Mouse (Mus musculus): Measurements from ENCODE around the gene Tmem198b. TPM values are rescaled to one million over a fixed set of nuclear protein-coding genes. Genes with fewer than 3 reads are reported as not detected.

Tmem198b gene
- total and polyA plus RNA-seq, 3 experiments: 2.2 to 8.6 TPM; not detected in 1

DNA sequence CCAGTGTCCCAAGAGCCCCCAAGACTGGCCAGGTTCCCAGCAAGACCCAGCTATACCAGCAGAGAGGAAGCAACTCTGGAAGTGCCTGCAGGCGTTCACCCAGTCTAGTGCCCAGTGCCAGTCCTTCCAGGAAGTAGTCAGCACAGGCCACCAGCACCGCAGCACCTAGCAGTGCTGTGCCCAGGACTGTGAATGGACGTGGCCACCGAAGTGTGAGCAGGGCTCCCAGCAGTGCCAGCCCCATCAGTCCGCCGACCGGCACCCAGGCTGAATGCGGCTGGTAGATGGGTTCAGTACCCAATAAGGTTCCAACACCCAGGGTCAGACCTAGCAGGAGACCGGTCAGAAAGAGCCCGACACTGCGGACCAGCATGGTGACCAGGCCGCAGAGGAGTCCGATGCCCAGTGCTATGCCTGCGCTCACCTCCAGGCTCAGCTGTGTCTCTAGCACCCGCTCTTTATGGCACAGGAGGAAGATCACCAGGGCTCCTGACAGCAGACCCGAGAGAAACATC, 2.1 kb downstream of the Tmem198b start:
- TF ChIP-seq MYB (IDR thresholded peaks at IDR 0.05; ENCODE audit: low read depth, low read length) (no peak), MXI1 (IDR thresholded peaks at IDR 0.05; ENCODE audit: low read depth, low read length) (no peak), HCFC1 (IDR thresholded peaks at IDR 0.05; ENCODE audit: low read depth, low read length) (no peak), USF1 (IDR thresholded peaks at IDR 0.05; ENCODE audit: low read depth, low read length) (no peak), CHD1 (IDR thresholded peaks at IDR 0.05; ENCODE audit: low read depth, low read length) (no peak), GABPA (IDR thresholded peaks at IDR 0.05; ENCODE audit: low read depth, low read length) (no peak), GATA1 (IDR thresholded peaks at IDR 0.05; ENCODE audit: low read depth, low read length) (no peak), SMC3 (IDR thresholded peaks at IDR 0.05; ENCODE audit: low read depth, low read length) (no peak), ZKSCAN1 (IDR thresholded peaks at IDR 0.05; ENCODE audit: low read depth, low read length) (no peak), TBP (IDR thresholded peaks at IDR 0.05; ENCODE audit: low read depth, low read length) (no peak), POLR2AphosphoS2 (IDR thresholded peaks at IDR 0.05; ENCODE audit: low read length) (no peak), TCF12 (IDR thresholded peaks at IDR 0.05; ENCODE audit: low read depth, low read length) (no peak), NELFE (IDR thresholded peaks at IDR 0.05; ENCODE audit: low read depth, low read length) (no peak), MAZ (IDR thresholded peaks at IDR 0.05; ENCODE audit: low read depth, low read length) (no peak), ETS1 (IDR thresholded peaks at IDR 0.05; ENCODE audit: low read depth, low read length) (no peak), JUND (IDR thresholded peaks at IDR 0.05; ENCODE audit: low read depth, low read length) (no peak), MEF2A (IDR thresholded peaks at IDR 0.05; ENCODE audit: extremely low read depth, insufficient replicate concordance, low read depth, low read length, poor library complexity, severe bottlenecking) (no peak), ZC3H11A (IDR thresholded peaks at IDR 0.05; ENCODE audit: low read depth, low read length) (no peak), TAL1 (IDR thresholded peaks at IDR 0.05; ENCODE audit: low read length) (no peak)
- Histone ChIP-seq H3K4me3 (ENCODE audit: control insufficient read depth in 1 of 2, insufficient read depth in 1 of 2, low read depth in 2 of 2, low read length in 2 of 2) (no peak overlapping the region), H3K79me2 (ENCODE audit: control insufficient read depth, insufficient read depth, low read length, poor library complexity) (peaks cover 16% of the 10 kb centered on the region), H3K9me3 (replicated peaks; ENCODE audit: insufficient read depth, low read length) (no peaks in the 10 kb centered on the region), H3K36me3 (ENCODE audit: control insufficient read depth in 1 of 2, insufficient read depth in 2 of 2, low read length in 2 of 2) (no peaks in the 10 kb centered on the region; a peak in 1 of 4 replicates), H3K27me3 (ENCODE audit: control insufficient read depth in 1 of 2, insufficient read depth in 2 of 2, low read length in 2 of 2) (no peaks in the 10 kb centered on the region), H3K27ac (ENCODE audit: control insufficient read depth, low read depth, low read length) (no peak overlapping the region), H3K9ac (ENCODE audit: control insufficient read depth, low read depth, low read length, poor library complexity, severe bottlenecking) (no peak overlapping the region), H3K4me1 (ENCODE audit: control insufficient read depth in 1 of 2, insufficient read depth in 2 of 2, low read length in 2 of 2) (peaks cover 0 to 5% of the 10 kb centered on the region in 2 experiments; a peak in 3 of 4 replicates)
- no peak for DNase-seq (ENCODE audit: low read depth, low spot score)

DNA sequence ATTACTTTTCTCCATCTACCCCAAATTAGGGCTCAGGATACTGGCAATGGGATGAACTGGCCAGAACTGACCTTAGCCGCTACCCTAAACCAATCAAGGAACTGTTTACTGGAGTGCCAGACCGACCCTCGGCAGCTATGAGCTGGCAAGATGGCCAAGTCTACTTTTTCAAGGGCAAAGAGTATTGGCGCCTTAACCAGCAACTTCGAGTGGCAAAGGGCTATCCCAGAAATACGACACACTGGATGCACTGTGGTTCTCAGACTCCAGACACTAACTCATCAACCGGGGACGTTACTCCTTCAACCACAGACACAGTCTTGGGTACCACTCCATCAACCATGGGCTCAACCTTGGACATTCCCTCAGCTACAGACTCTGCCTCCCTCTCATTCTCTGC, 5.5 kb downstream of the Tmem198b start:
- Histone ChIP-seq H3K9ac (ENCODE audit: control insufficient read depth, low read depth, low read length, poor library complexity, severe bottlenecking) (no peak overlapping the region), H3K36me3 (ENCODE audit: control insufficient read depth in 1 of 2, insufficient read depth in 2 of 2, low read length in 2 of 2) (no peaks in the 10 kb centered on the region), H3K4me1 (ENCODE audit: control insufficient read depth in 1 of 2, insufficient read depth in 2 of 2, low read length in 2 of 2) (peaks cover 0 to 4% of the 10 kb centered on the region in 2 experiments; a peak in 1 of 4 replicates), H3K27me3 (ENCODE audit: control insufficient read depth in 1 of 2, insufficient read depth in 2 of 2, low read length in 2 of 2) (no peaks in the 10 kb centered on the region), H3K9me3 (replicated peaks; ENCODE audit: insufficient read depth, low read length) (no peaks in the 10 kb centered on the region), H3K4me3 (ENCODE audit: control insufficient read depth in 1 of 2, insufficient read depth in 1 of 2, low read depth in 2 of 2, low read length in 2 of 2) (no peak overlapping the region), H3K27ac (ENCODE audit: control insufficient read depth, low read depth, low read length) (no peak overlapping the region), H3K79me2 (ENCODE audit: control insufficient read depth, insufficient read depth, low read length, poor library complexity) (no peaks in the 10 kb centered on the region)
- DNase-seq (ENCODE audit: low read depth, low spot score): no peak
- TF ChIP-seq UBTF (IDR thresholded peaks at IDR 0.05; ENCODE audit: borderline replicate concordance, insufficient read depth, low read depth, low read length) (no peak), MAFK (IDR thresholded peaks at IDR 0.05; ENCODE audit: borderline replicate concordance, low read depth, low read length) (no peak), TBP (IDR thresholded peaks at IDR 0.05; ENCODE audit: low read depth, low read length) (no peak), CHD1 (IDR thresholded peaks at IDR 0.05; ENCODE audit: low read depth, low read length) (no peak), SMC3 (IDR thresholded peaks at IDR 0.05; ENCODE audit: low read depth, low read length) (no peak), RCOR1 (IDR thresholded peaks at IDR 0.05; ENCODE audit: low read depth, low read length) (no peak), ELF1 (IDR thresholded peaks at IDR 0.05; ENCODE audit: low read depth, low read length) (no peak), MXI1 (IDR thresholded peaks at IDR 0.05; ENCODE audit: low read depth, low read length) (no peak), BHLHE40 (IDR thresholded peaks at IDR 0.05; ENCODE audit: borderline replicate concordance, low read depth, low read length) (no peak), USF1 (IDR thresholded peaks at IDR 0.05; ENCODE audit: low read depth, low read length) (no peak), TCF12 (IDR thresholded peaks at IDR 0.05; ENCODE audit: low read depth, low read length) (no peak), ETS1 (IDR thresholded peaks at IDR 0.05; ENCODE audit: low read depth, low read length) (no peak), POLR2AphosphoS2 (IDR thresholded peaks at IDR 0.05; ENCODE audit: low read length) (no peak), ZMIZ1 (IDR thresholded peaks at IDR 0.05; ENCODE audit: low read depth, low read length) (no peak), CTCF (IDR thresholded peaks at IDR 0.05 in 2 of 3, conservative IDR thresholded peaks at IDR 0.05 in 1 of 3; ENCODE audit: control insufficient read depth in 1 of 3, insufficient read depth in 1 of 3, low read depth in 2 of 3, low read length in 3 of 3, poor library complexity in 1 of 3, severe bottlenecking in 1 of 3) (no peak), SIN3A (IDR thresholded peaks at IDR 0.05; ENCODE audit: low read length) (no peak), ZKSCAN1 (IDR thresholded peaks at IDR 0.05; ENCODE audit: low read depth, low read length) (no peak)

Data from MEL (cell line).